Mouse (Mus musculus): ENCODE measurements at regions not wholly inside any gene's neighbourhood (a gene's known extent, or its start where the extent isn't known, plus 50 kb on each side); places are given as distances from the start of the nearest gene placed in this dataset.

DNA sequence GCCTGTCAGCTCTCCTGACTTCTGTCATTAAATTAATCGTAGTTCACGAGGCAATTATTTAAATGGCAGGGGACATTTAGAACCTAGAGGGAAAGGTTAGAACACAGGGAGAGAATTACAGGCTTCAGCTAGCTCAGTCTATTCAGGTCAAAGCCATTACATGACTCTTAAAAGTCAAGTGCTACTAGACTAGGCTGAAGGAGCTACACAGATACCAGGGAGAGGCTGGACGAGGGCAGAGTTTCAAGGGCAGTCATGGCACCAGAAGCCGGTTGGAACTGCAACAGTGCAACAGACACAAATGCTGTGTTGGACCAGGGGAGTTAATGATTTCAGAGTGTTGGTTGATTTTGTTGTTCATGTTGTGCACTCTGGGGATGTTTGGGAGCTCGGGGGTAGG lies 254.5 kb downstream of the Hhipl2 start:
- no peak overlapping the region for H3K9ac ChIP-seq
- no peak overlapping the region for H3K4me2 ChIP-seq (replicated peaks)
- H3K4me1 ChIP-seq: peaks cover 7% of the 10 kb centered on the region; the same call in 1 of the 2 replicates
- ATAC-seq (ENCODE audit: low FRiP score, low read depth): no peak
- no peak overlapping the region for H3K4me3 ChIP-seq
- 81% methylated on average over 5 of the region's 5 CpGs for WGBS
- H3K9me3 ChIP-seq: no peaks in the 10 kb centered on the region
- H3K27ac ChIP-seq: no peak overlapping the region
- no peaks in the 10 kb centered on the region for H3K36me3 ChIP-seq
- H3K27me3 ChIP-seq (replicated peaks): no peaks in the 10 kb centered on the region

DNA sequence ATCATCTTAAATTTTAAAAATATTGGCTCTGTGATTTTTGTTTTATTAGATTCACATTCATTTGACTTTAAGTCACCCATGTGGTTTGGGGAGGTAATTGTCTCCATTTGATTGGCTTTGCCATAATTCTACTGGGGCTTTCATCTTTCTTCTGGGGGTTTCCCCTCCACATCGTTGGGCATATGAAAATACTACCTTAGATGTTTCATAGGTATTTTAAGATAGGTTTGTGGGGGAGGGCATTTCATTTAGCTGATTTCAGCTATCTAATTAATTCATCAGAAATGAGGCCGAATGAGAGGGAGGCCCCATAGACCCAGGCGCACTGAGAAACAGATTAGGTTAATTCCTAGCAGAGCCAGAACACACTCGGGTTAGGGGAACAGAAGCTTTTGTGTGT lies 259.6 kb downstream of the Hhipl2 start:
- no peak for ATAC-seq (ENCODE audit: low FRiP score, low read depth)
- H3K4me1 ChIP-seq: no peaks in the 10 kb centered on the region
- WGBS: 86% methylated on average over 4 of the region's 4 CpGs

DNA sequence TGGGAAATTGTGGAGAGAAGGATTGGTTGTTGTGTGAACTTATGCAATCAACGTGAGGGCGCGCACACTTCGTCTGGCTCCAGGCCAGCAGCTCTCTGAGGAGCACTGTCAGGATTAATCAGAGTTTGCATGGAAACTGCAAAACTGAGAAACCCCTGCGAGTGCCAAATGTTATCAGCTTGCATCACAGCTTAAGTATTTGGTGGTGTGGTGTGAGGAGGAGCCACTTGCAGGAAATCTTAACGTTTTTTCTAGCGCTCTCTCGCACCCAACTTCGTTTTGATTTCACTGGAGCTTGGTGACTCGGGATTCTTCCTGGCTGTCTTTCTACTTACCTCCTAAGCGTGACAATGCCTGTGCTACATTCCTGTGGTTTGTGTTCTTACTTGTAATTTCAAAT lies 261.9 kb downstream of the Hhipl2 start:
- ATAC-seq (ENCODE audit: low FRiP score, low read depth): no peak
- 85% methylated on average over 11 of the region's 11 CpGs for WGBS

More for the DNA sequence above, 259.6 kb downstream of the Hhipl2 start:
- Histone ChIP-seq H3K36me3 (no peaks in the 10 kb centered on the region), H3K9ac (no peak overlapping the region), H3K4me2 (replicated peaks) (no peak overlapping the region), H3K4me3 (no peak overlapping the region), H3K27me3 (replicated peaks) (no peaks in the 10 kb centered on the region), H3K9me3 (no peaks in the 10 kb centered on the region), H3K27ac (no peak overlapping the region)

DNA sequence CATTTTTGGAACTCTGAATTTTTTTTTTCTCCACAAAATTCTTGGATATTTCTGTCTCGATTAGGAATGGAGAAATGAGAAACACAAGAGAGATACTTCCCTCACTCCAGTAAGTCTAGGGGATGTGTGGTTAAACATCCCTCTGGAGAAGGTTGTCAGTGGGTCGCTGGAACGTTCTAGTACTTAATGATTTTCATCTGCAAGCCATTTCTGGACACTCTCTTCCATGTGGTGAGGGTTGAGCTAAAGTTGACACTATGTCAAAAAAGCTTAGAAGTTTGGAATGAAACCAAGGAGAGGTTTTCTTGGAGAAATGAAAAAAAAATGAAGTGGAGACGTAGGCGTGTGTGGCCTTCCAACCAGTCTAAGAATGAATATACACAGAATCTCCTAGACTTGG lies 268.0 kb downstream of the Hhipl2 start:
- Histone ChIP-seq H3K36me3 (no peaks in the 10 kb centered on the region), H3K27ac (no peak overlapping the region), H3K4me3 (no peak overlapping the region), H3K4me1 (no peaks in the 10 kb centered on the region), H3K27me3 (replicated peaks) (no peaks in the 10 kb centered on the region), H3K9ac (no peak overlapping the region), H3K4me2 (replicated peaks) (no peak overlapping the region), H3K9me3 (no peaks in the 10 kb centered on the region)
- WGBS: 88% methylated on average over 5 of the region's 5 CpGs
- ATAC-seq (ENCODE audit: low FRiP score, low read depth): no peak

More for the DNA sequence above, 261.9 kb downstream of the Hhipl2 start:
- Histone ChIP-seq H3K4me1 (no peaks in the 10 kb centered on the region), H3K27me3 (replicated peaks) (no peaks in the 10 kb centered on the region), H3K4me3 (no peak overlapping the region), H3K4me2 (replicated peaks) (no peak overlapping the region), H3K27ac (no peak overlapping the region), H3K9me3 (no peaks in the 10 kb centered on the region), H3K36me3 (no peaks in the 10 kb centered on the region), H3K9ac (no peak overlapping the region)

DNA sequence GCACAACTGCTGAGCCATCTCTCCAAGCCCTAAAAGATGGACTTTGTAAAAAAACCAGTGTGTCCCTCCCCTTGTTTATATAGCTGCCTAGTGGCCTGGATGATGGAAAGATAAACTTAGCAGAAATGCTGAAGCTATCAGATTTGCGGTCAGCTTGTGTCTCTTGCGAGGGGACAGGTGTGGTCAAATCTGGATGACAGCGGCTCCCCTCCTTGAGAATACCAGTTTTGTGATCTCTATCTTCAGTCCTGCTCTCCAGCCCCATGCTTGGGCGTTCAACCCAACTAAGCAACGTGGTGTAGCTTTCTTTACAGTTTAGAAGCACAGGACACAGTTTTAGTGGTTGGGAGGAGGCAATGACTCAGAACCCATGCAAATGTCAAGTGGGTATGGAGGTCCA lies 274.7 kb downstream of the Hhipl2 start:
- no peak for ATAC-seq (ENCODE audit: low FRiP score, low read depth)
- no peak overlapping the region for H3K4me2 ChIP-seq (replicated peaks)
- H3K4me1 ChIP-seq: no peaks in the 10 kb centered on the region
- H3K27me3 ChIP-seq (replicated peaks): no peaks in the 10 kb centered on the region
- no peaks in the 10 kb centered on the region for H3K36me3 ChIP-seq
- 84% methylated on average over 5 of the region's 5 CpGs for WGBS
- H3K9ac ChIP-seq: no peak overlapping the region
- no peak overlapping the region for H3K27ac ChIP-seq
- no peak overlapping the region for H3K4me3 ChIP-seq
- no peaks in the 10 kb centered on the region for H3K9me3 ChIP-seq

DNA sequence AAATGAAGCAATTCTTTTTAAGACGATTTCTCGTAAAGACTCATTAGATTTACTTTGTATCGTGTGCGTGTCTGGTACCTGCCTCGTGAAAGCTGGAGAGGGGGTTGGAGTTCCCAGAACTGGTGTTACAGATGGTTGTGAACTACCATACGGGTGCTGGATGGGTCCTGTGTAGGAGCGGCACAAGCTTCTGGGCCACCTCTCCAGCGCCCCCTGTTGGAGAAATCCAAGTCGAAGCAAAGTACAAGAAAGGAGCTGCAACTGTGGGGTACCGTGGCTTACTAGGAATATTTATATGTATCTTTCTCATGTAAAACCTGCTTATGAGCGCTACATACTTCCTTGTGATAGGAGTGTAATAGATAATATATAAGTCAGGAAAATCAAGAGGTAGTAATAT lies 281.3 kb downstream of the Hhipl2 start:
- H3K36me3 ChIP-seq: no peaks in the 10 kb centered on the region
- H3K9ac ChIP-seq: no peak overlapping the region
- H3K4me1 ChIP-seq: no peaks in the 10 kb centered on the region
- no peak for ATAC-seq (ENCODE audit: low FRiP score, low read depth)
- H3K4me3 ChIP-seq: no peak overlapping the region
- H3K4me2 ChIP-seq (replicated peaks): no peak overlapping the region
- 84% methylated on average over 11 of the region's 11 CpGs for WGBS
- no peak overlapping the region for H3K27ac ChIP-seq
- H3K9me3 ChIP-seq: no peaks in the 10 kb centered on the region
- H3K27me3 ChIP-seq (replicated peaks): no peaks in the 10 kb centered on the region

DNA sequence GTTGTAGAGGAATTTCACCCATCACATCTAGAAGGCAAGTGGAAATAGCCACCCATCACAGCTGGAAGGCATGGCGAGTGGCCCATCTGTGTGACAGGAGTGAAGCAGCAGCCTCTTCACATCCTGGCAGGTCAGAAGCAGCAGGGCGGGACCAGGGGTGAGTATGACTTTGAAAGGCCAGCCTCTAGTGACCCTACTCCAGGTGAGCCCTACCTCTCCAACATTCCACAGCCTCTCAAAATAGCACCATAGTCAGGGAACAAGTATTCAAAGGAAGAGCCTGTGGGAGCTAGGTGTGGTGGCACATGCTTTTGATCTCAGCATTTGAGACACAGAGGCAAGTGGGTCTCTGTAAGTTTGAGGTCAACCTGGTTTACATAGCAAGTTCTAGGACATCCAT lies 284.9 kb downstream of the Hhipl2 start:
- no peaks in the 10 kb centered on the region for H3K36me3 ChIP-seq
- no peaks in the 10 kb centered on the region for H3K4me1 ChIP-seq
- no peak for ATAC-seq (ENCODE audit: low FRiP score, low read depth)
- 87% methylated on average over 2 of the region's 2 CpGs for WGBS
- no peak overlapping the region for H3K9ac ChIP-seq
- no peaks in the 10 kb centered on the region for H3K27me3 ChIP-seq (replicated peaks)
- H3K4me3 ChIP-seq: no peak overlapping the region
- H3K9me3 ChIP-seq: no peaks in the 10 kb centered on the region
- H3K27ac ChIP-seq: no peak overlapping the region
- H3K4me2 ChIP-seq (replicated peaks): no peak overlapping the region

DNA sequence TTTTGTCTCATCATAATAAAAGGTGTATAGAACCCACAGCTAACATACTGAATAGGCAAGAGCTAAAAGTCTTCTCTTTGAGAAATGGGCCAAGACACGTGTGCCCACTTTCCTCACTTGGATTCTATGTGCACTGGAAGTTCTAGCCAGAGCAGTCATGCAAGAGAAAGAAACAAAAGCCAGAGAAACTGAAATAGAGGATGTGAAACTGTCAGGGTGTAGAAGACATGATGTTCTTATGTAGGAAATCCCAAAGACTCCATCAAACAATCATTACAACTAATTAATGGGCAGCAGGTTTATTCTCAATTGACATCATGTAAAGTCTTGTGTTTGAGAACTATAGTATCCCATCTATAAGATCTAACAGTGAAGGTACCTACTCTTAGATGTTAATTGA lies 294.9 kb downstream of the Hhipl2 start:
- H3K27me3 ChIP-seq (replicated peaks): no peaks in the 10 kb centered on the region
- H3K27ac ChIP-seq: no peak overlapping the region
- no peak for ATAC-seq (ENCODE audit: low FRiP score, low read depth)
- H3K4me1 ChIP-seq: no peaks in the 10 kb centered on the region
- 77% methylated on average over 1 of the region's 1 CpGs for WGBS
- no peak overlapping the region for H3K9ac ChIP-seq
- H3K4me3 ChIP-seq: no peak overlapping the region
- no peaks in the 10 kb centered on the region for H3K36me3 ChIP-seq
- no peak overlapping the region for H3K4me2 ChIP-seq (replicated peaks)
- H3K9me3 ChIP-seq: no peaks in the 10 kb centered on the region

DNA sequence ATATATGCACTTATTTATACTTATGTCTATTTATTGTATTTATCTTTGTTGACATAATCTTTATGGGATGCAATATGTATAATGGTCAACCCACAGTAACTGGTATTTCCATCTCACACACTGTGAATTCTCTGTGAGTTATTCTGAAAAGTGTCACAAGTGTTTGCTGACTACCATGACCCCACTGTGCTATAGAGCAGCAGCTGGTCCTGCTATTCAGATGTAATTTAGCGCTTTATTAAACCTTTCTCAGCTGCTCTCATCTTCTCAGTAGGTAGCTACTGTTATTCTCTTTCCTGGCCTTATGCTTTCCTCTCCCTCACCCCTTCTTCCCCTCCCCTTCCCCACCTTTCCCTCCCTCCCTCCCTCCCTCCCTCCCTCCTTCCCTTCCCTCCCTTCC lies 296.0 kb upstream of the Dusp10 start:
- no peak overlapping the region for H3K4me2 ChIP-seq (replicated peaks)
- H3K9me3 ChIP-seq: no peaks in the 10 kb centered on the region
- no peaks in the 10 kb centered on the region for H3K36me3 ChIP-seq
- no peak for ATAC-seq (ENCODE audit: low FRiP score, low read depth)
- no peaks in the 10 kb centered on the region for H3K4me1 ChIP-seq
- no peak overlapping the region for H3K27ac ChIP-seq
- H3K9ac ChIP-seq: no peak overlapping the region
- 73% methylated on average over 1 of the region's 1 CpGs for WGBS
- H3K4me3 ChIP-seq: no peak overlapping the region
- no peaks in the 10 kb centered on the region for H3K27me3 ChIP-seq (replicated peaks)

DNA sequence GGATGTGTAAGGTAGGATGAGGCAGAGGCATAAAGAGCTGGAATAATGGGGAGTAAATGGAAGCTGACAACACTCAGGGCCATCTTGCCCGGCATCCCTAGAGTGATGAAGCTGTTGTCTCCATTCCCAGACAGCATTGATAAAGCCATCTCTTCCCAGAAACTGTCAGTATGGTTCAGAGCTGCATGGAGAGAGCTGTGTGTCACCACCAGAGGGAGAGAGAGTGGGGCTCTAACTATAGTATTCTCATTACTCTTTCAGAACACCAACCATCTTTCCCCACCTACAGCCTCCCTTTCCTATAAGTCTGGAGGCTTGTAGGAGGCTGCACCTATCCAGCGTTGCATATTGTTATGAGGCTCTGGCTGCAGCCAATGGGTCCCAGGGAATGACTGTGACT lies 264.0 kb upstream of the Dusp10 start:
- Histone ChIP-seq H3K27me3 (replicated peaks) (no peaks in the 10 kb centered on the region), H3K4me2 (replicated peaks) (no peak overlapping the region), H3K9me3 (no peaks in the 10 kb centered on the region), H3K36me3 (no peaks in the 10 kb centered on the region), H3K4me3 (no peak overlapping the region), H3K27ac (no peak overlapping the region), H3K9ac (no peak overlapping the region), H3K4me1 (no peaks in the 10 kb centered on the region)
- no peak for ATAC-seq (ENCODE audit: low FRiP score, low read depth)
- 87% methylated on average over 2 of the region's 2 CpGs for WGBS

DNA sequence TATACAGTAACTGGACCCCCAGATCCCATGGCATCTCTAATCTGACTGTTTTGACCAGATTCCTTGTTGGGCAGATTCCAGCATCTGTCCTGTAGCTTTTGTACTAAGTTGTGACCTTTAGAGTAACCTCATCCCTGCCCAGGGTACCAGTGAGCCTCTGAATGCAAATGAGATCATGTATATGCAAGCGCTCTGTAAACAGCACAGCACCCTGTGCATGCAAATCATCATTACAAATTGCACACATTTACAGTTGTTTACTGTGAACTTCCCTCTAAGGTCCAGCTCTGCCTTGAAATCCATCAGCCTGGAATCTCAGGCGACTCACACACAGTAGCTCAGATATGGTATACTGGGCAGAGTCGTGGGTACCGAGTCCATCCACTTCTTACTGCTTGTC lies 258.6 kb upstream of the Dusp10 start:
- WGBS: 76% methylated on average over 4 of the region's 4 CpGs

DNA sequence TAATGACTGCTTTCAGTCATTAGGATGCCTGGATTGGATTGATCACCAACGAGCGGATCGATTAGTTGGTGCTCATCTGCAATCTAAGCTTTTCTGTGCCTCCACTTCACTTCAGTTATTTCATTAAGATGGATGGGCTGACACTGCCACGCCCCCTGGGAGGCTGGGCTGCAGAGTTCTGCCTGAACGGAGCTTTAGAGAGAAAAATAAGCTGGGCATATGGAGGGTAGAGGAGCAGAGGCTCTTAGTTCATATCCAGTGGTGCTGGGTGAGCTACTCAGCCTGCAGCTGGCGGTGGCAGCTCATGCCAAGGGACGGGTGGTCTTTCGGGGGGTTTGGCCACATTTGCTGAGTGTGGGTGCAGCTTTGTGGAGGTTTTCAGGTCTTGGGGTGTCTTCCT lies 256.4 kb upstream of the Dusp10 start:
- no peak overlapping the region for H3K27ac ChIP-seq
- no peaks in the 10 kb centered on the region for H3K9me3 ChIP-seq
- no peak overlapping the region for H3K4me2 ChIP-seq (replicated peaks)
- no peak overlapping the region for H3K9ac ChIP-seq
- H3K36me3 ChIP-seq: no peaks in the 10 kb centered on the region
- H3K27me3 ChIP-seq (replicated peaks): no peaks in the 10 kb centered on the region
- ATAC-seq (ENCODE audit: low FRiP score, low read depth): no peak
- no peak overlapping the region for H3K4me3 ChIP-seq
- WGBS: 60% methylated on average over 8 of the region's 8 CpGs
- peaks cover 4% of the 10 kb centered on the region for H3K4me1 ChIP-seq

More for the DNA sequence above, 258.6 kb upstream of the Dusp10 start:
- no peaks in the 10 kb centered on the region for H3K9me3 ChIP-seq
- peaks cover 4% of the 10 kb centered on the region for H3K4me1 ChIP-seq
- no peaks in the 10 kb centered on the region for H3K27me3 ChIP-seq (replicated peaks)
- H3K36me3 ChIP-seq: no peaks in the 10 kb centered on the region
- H3K4me2 ChIP-seq (replicated peaks): no peak overlapping the region
- H3K9ac ChIP-seq: no peak overlapping the region
- no peak overlapping the region for H3K4me3 ChIP-seq
- no peak for ATAC-seq (ENCODE audit: low FRiP score, low read depth)
- H3K27ac ChIP-seq: no peak overlapping the region

DNA sequence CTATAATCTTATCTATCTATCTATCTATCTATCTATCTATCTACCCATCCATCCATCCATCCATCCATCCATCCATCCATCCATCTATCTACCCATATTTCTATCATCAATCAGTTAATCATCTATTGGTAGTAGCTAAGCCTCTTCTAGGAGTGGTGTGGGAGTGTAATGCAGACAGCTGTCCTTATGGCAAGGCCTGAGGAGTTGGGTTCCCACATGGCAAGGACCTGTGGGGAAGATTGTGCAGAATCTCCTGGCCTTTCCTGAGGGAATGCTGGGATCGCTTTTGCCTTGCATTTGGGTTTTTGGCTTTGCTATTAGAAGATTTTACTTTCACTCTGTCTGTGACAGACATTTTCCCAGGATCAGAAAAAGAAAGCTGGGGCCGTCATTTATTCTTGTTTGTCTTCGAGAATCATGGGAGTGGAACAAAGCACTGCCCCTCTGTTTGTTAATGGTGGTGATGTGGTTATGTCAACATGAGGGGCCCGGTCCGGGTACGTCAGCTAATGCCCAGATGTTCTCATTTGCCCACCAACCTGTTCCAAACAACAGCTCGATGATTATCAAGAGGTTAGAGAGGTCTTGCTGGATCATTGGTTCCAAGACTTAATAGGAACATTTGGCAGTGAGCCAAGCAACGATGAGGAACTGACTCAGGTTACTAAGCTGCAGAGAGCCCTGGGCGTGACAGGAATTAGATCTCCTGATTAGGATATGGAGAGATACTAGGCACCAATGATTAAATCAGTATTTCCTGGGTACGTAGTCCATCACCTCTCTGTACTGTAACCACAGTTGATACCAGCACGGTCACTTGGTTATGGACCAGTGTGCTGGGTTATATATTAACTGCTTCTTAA lies 249.0 kb upstream of the Dusp10 start:
- Histone ChIP-seq H3K4me2 (replicated peaks) (no peak overlapping the region), H3K9ac (no peak overlapping the region), H3K27ac (no peak overlapping the region), H3K9me3 (no peaks in the 10 kb centered on the region), H3K4me3 (no peak overlapping the region), H3K4me1 (no peaks in the 10 kb centered on the region), H3K27me3 (replicated peaks) (no peaks in the 10 kb centered on the region), H3K36me3 (no peaks in the 10 kb centered on the region)
- WGBS: 72% methylated on average over 11 of the region's 11 CpGs
- no peak for ATAC-seq (ENCODE audit: low FRiP score, low read depth)

All from neural tube, embryonic 12.5 days (tissue).